ENCODE assay signal across 7 mouse cellular contexts in genomic region chr6:99026040-99026439, GRCm38 (mm10).
DNase-seq lines count a peak whose midpoint lies in the region; ATAC-seq and TF ChIP-seq lines count a peak whose summit lies in the region.

No protein-coding gene starts in this region.

- DNase-seq in thymus, adult 2 months: peak; percentile 25
- DNase-seq in thymus, adult 18-20 months: no peak
- DNase-seq in forebrain, embryonic 14.5 days (ENCODE audit: low spot score): no peak
- no peak for DNase-seq in adrenal gland, postnatal 4 days (ENCODE audit: low spot score in 2 of 2)
- no peak for DNase-seq in urinary bladder, adult 18-20 months (ENCODE audit: low spot score in 2 of 2)
- DNase-seq in right cerebral cortex, adult 2 months (ENCODE audit: low spot score in 2 of 2): no peak

- peaks cover 63% of the 10 kb centered on the region for H3K79me2 ChIP-seq in macrophage (ENCODE audit: inconsistent target)

- no peak for TF ChIP-seq POLR2A in thymus, adult 2 months (IDR thresholded peaks at IDR 0.05; ENCODE audit: control insufficient read depth, extremely low read depth, insufficient read depth, low read length, poor library complexity)

- H3K36me3 ChIP-seq in thymus, adult 2 months (ENCODE audit: control insufficient read depth, insufficient read depth, low read length): no peaks in the 10 kb centered on the region
- no peaks in the 10 kb centered on the region for H3K36me3 ChIP-seq in forebrain, embryonic 14.5 days (ENCODE audit: control insufficient read depth, insufficient read depth, low read length)
- H3K36me3 ChIP-seq in macrophage (ENCODE audit: inconsistent target): no peaks in the 10 kb centered on the region

- no peak overlapping the region for H3K27ac ChIP-seq in thymus, adult 2 months (ENCODE audit: control insufficient read depth, insufficient read depth, low read length)
- peak overlapping the region; percentile 30; the same call in 1 of the 2 replicates for H3K27ac ChIP-seq in forebrain, embryonic 14.5 days (ENCODE audit: low read depth, low read length)
- peak overlapping the region; percentile 54 for H3K27ac ChIP-seq in macrophage

- H3K4me1 ChIP-seq in thymus, adult 2 months (replicated peaks; ENCODE audit: control insufficient read depth, insufficient read depth, low read length): peaks cover 18% of the 10 kb centered on the region
- H3K4me1 ChIP-seq in forebrain, embryonic 14.5 days (ENCODE audit: control insufficient read depth, insufficient read depth, low read length): peaks cover 16% of the 10 kb centered on the region

- no peak for ATAC-seq in forebrain, embryonic 14.5 days

- H3K27me3 ChIP-seq in thymus, adult 2 months (ENCODE audit: control insufficient read depth, insufficient read depth, low read length): no peaks in the 10 kb centered on the region
- H3K27me3 ChIP-seq in forebrain, embryonic 14.5 days (replicated peaks; ENCODE audit: control insufficient read depth, insufficient read depth, low read length): no peaks in the 10 kb centered on the region

- H3K9me3 ChIP-seq in forebrain, embryonic 14.5 days (replicated peaks; ENCODE audit: control insufficient read depth, low read length): no peaks in the 10 kb centered on the region

- peak overlapping the region; percentile 45 for H3K9ac ChIP-seq in forebrain, embryonic 14.5 days (ENCODE audit: low read length)

- peak overlapping the region; percentile 30 for H3K4me2 ChIP-seq in forebrain, embryonic 14.5 days (ENCODE audit: low read length)

- no peak overlapping the region for H3K4me3 ChIP-seq in thymus, adult 2 months (ENCODE audit: control insufficient read depth, insufficient read depth, low read length)
- H3K4me3 ChIP-seq in forebrain, embryonic 14.5 days (ENCODE audit: low read depth, low read length): peak overlapping the region; percentile 6
- H3K4me3 ChIP-seq in macrophage (ENCODE audit: inconsistent target): peak overlapping the region; percentile 23

- TF ChIP-seq CTCF in thymus, adult 2 months (IDR thresholded peaks at IDR 0.05; ENCODE audit: borderline replicate concordance, control insufficient read depth, extremely low read depth, insufficient read depth, low read length, poor library complexity): no peak

- WGBS in thymus, adult 2 months: 9% methylated on average over 3 of the region's 3 CpGs
- 33% methylated on average over 3 of the region's 3 CpGs for WGBS in forebrain, embryonic 14.5 days
- WGBS in macrophage (ENCODE audit: missing documents): 17% methylated on average over 3 of the region's 3 CpGs
